Mouse (Mus musculus): ENCODE measurements around the gene Gm14137. TPM values are rescaled to one million over a fixed set of nuclear protein-coding genes. Genes with fewer than 3 reads are reported as not detected.

The Gm14137 gene
- polyA plus RNA-seq, 1 experiment, result not detected

DNA sequence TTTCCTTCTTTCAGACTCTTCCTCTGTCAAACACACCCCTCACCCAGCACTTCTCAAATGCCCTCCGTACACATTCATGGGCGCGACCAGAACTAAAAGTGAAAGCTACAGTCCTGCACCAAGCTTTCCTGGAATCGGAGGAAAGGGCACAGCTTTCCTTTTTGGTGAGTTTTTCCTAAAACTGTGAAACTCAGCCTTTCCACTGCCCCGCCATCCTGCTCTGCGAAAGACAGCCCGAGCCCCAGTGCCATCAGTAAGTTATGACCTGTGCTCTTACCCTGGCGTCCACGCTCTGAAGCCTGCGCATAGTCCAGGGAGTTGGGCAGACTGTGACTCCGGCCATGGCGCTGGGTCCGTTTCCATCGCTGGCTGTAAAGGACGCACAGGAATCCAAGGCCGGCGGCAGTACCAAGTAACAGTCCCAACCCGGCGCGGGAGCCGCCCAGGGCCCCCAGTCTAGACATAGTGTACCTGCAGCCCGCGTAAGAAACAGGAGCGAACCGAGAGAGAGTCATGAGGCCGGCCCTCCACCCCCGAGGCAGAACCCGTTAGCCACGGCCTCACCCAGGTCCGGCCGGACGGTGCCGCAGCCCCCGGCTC lies 18.1 kb upstream of the Gm14137 start:
- Histone ChIP-seq H3K4me1 (ENCODE audit: control insufficient read depth) (peaks cover 56% of the 10 kb centered on the region), H3K36me3 (ENCODE audit: control insufficient read depth) (peaks cover 37% of the 10 kb centered on the region), H3K9me3 (ENCODE audit: control insufficient read depth, low read length) (no peaks in the 10 kb centered on the region), H3K27me3 (ENCODE audit: control insufficient read depth) (peaks cover 4% of the 10 kb centered on the region), H3K4me3 (replicated peaks) (peak overlapping the region; percentile 79)
- no peak for TF ChIP-seq GATA1 (IDR thresholded peaks at IDR 0.05; ENCODE audit: low read length)
- TF ChIP-seq TAL1 (IDR thresholded peaks at IDR 0.05; ENCODE audit: low read length), result no peak

DNA sequence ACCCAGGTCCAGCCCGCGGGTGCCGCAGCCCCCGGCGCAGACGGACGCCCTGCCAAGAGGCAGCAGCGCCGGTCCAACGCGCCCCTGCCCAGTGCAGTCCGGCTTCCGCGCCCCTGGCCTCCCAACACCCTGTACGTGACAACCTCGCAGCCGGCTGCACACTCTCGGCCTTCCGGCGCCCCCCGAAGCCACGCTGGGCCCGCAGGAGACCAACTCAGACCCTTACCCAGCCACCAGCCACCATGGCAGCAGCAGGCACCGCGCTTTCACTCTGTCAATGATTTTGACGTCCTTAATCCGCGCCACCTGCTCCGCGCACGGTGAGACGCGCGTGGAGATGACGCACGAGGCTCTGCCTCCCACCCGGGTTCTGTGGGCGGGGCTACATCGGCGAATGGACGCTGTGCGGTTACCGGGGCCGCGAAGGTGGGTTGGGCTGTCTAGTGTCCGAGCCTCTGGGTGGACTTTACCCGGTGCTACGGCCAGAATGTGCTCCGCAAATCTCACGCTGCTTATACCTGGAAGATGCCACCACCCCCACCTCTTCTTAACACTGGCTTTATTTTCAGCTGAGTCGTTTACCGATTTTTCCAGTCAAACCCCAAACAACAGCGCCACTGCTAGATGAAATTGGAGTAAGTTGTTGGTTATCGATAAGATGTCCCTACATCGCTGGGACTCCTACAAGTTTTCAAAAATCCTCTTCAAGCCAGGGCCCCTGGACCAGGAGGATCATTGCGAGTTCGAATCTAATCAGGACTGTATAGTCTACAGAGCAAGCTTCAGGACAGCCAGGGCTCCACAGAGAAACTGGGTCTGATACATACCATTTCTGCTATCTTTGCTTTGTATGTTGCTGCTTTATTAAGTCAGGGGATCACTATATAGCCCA lies 17.4 kb upstream of the Gm14137 start, which contains the start of gene Rmdn3:
Gene Rmdn3 (minus strand): TSS at position 354 of the 892 bp plus-strand sequence.
- Histone ChIP-seq H3K9me3 (ENCODE audit: control insufficient read depth, low read length) (no peaks in the 10 kb centered on the region), H3K27me3 (ENCODE audit: control insufficient read depth) (peaks cover 12% of the 10 kb centered on the region), H3K4me3 (replicated peaks) (peak within 1 kb of the TSS; percentile 79), H3K36me3 (ENCODE audit: control insufficient read depth) (peaks cover 29% of the 10 kb centered on the region), H3K4me1 (ENCODE audit: control insufficient read depth) (peaks cover 56% of the 10 kb centered on the region)
- no peak for TF ChIP-seq TAL1 (IDR thresholded peaks at IDR 0.05; ENCODE audit: low read length)
- TF ChIP-seq GATA1 (IDR thresholded peaks at IDR 0.05; ENCODE audit: low read length), result no peak

DNA sequence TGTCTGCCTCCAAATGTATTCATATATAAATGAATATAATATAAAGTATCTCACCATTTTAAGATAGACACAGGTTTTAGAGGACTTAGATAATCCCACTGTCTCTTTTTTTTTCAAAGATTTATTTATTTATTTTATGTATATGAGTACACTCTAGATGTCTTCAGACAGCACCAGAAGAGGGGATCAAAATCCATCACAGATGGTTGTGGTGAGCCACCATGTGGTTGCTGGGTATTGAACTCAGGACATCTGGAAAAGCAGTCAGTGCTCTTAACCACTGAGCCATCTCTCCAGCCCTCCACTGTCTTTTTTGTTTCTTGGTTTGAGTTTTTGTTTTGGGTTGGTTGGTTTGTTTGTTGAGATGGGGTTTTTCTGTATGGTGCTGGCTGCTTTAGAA lies 16.5 kb upstream of the Gm14137 start:
- Histone ChIP-seq H3K4me3 (replicated peaks) (peak overlapping the region; percentile 79), H3K27me3 (ENCODE audit: control insufficient read depth) (peaks cover 13% of the 10 kb centered on the region), H3K9me3 (ENCODE audit: control insufficient read depth, low read length) (no peaks in the 10 kb centered on the region), H3K4me1 (ENCODE audit: control insufficient read depth) (peaks cover 53% of the 10 kb centered on the region), H3K36me3 (ENCODE audit: control insufficient read depth) (peaks cover 20% of the 10 kb centered on the region)
- TF ChIP-seq GATA1 (IDR thresholded peaks at IDR 0.05; ENCODE audit: low read length) (no peak), TAL1 (IDR thresholded peaks at IDR 0.05; ENCODE audit: low read length) (no peak)

DNA sequence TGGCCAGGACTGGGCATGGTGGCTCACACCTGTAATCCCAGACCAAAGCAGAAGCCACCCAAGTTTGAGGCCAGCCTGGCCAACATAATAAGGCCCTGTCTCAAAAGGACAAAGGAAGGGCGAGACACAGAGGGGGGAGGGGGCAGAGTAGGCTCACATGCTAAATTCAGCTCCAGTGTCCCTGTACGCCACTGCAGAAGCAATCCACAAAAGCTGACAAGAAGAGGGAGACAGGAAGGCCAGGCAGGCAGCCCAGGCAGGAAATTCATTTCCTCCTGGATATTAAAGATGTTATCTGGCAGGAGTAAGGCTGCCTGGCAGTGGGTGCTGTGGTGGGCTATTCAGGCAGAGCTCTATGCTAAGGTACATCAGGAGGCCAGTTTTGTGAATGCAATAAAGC lies 13.1 kb upstream of the Gm14137 start:
- TF ChIP-seq GATA1 (IDR thresholded peaks at IDR 0.05; ENCODE audit: low read length), result no peak
- no peak for TF ChIP-seq TAL1 (IDR thresholded peaks at IDR 0.05; ENCODE audit: low read length)
- peaks cover 3% of the 10 kb centered on the region for H3K9me3 ChIP-seq (ENCODE audit: control insufficient read depth, low read length)
- H3K4me1 ChIP-seq (ENCODE audit: control insufficient read depth), result peaks cover 32% of the 10 kb centered on the region
- H3K4me3 ChIP-seq (replicated peaks), result no peak overlapping the region
- H3K27me3 ChIP-seq (ENCODE audit: control insufficient read depth), result peaks cover 37% of the 10 kb centered on the region
- H3K36me3 ChIP-seq (ENCODE audit: control insufficient read depth), result no peaks in the 10 kb centered on the region; the same call in 1 of the 2 replicates

DNA sequence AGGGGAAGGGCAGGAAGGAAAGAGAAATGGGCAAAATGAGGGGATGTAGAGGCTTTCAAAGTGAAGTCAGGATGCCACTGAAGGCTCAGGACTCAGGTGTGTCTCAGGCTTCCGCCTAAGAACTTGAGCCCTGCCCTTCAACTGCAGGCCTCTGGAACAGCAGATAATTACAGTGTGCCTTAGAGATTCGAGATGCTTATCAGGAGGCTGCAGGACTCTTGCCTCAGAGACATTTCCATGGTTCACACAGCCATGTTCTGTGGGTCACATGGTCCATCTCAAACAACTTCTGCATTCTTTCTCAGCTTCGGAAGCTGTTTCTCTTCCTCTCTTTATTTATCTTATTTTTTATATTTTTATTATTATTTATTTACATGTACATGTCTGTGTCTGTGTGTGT lies 11.2 kb upstream of the Gm14137 start:
- peaks cover 55% of the 10 kb centered on the region for H3K27me3 ChIP-seq (ENCODE audit: control insufficient read depth)
- H3K4me1 ChIP-seq (ENCODE audit: control insufficient read depth), result peaks cover 38% of the 10 kb centered on the region
- peak overlapping the region; percentile 2 for H3K4me3 ChIP-seq (replicated peaks)
- peaks cover 6% of the 10 kb centered on the region for H3K9me3 ChIP-seq (ENCODE audit: control insufficient read depth, low read length)
- no peaks in the 10 kb centered on the region for H3K36me3 ChIP-seq (ENCODE audit: control insufficient read depth)
- TF ChIP-seq GATA1 (IDR thresholded peaks at IDR 0.05; ENCODE audit: low read length) (no peak), TAL1 (IDR thresholded peaks at IDR 0.05; ENCODE audit: low read length) (no peak)

DNA sequence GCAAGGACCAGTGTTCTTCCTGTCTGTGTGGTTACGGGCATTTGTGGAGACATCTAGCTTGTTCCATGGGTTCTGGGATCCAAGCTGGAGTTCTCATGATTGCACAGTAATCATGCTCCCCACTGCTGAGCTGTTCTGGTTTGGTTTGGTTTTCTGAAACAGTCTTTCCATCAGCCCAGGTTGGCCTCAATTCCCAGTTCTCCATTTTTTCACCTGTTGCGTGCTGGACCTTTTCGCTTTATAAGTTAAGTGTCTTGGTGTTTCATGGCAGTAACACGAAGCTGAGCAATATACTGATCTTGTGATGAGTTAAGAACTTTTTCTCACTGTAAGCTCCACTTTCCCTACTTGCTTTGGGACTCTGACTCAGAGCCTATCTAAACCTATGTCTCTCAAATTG lies 10.3 kb upstream of the Gm14137 start:
- TF ChIP-seq TAL1 (IDR thresholded peaks at IDR 0.05; ENCODE audit: low read length), result no peak
- Histone ChIP-seq H3K27me3 (ENCODE audit: control insufficient read depth) (peaks cover 63% of the 10 kb centered on the region), H3K4me3 (replicated peaks) (no peak overlapping the region), H3K9me3 (ENCODE audit: control insufficient read depth, low read length) (peaks cover 6% of the 10 kb centered on the region), H3K4me1 (ENCODE audit: control insufficient read depth) (peaks cover 38% of the 10 kb centered on the region), H3K36me3 (ENCODE audit: control insufficient read depth) (no peaks in the 10 kb centered on the region)

DNA sequence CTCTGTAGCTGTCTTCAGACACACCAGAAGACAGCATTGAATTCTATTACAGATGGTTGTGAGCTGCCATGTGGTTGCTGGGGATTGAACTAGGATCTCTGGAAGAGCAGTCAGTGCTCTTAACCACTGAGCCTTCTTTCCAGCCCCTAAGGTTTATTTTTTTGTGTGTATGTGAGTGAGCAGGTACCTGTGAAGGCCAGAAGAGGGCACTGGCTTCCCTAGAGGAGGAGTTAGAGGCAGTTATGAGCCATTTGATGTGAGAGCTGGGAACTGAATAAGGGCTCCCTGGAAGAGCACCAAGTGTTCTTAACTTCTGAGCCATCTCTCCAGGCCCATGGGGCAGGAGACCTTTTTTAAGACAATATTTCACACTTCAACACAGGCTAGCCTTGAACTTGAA lies 8.9 kb upstream of the Gm14137 start:
- Histone ChIP-seq H3K36me3 (ENCODE audit: control insufficient read depth) (no peaks in the 10 kb centered on the region), H3K4me1 (ENCODE audit: control insufficient read depth) (peaks cover 38% of the 10 kb centered on the region), H3K27me3 (ENCODE audit: control insufficient read depth) (peaks cover 72% of the 10 kb centered on the region), H3K9me3 (ENCODE audit: control insufficient read depth, low read length) (peaks cover 6% of the 10 kb centered on the region), H3K4me3 (replicated peaks) (no peak overlapping the region)
- TF ChIP-seq TAL1 (IDR thresholded peaks at IDR 0.05; ENCODE audit: low read length) (no peak), GATA1 (IDR thresholded peaks at IDR 0.05; ENCODE audit: low read length) (no peak)

DNA sequence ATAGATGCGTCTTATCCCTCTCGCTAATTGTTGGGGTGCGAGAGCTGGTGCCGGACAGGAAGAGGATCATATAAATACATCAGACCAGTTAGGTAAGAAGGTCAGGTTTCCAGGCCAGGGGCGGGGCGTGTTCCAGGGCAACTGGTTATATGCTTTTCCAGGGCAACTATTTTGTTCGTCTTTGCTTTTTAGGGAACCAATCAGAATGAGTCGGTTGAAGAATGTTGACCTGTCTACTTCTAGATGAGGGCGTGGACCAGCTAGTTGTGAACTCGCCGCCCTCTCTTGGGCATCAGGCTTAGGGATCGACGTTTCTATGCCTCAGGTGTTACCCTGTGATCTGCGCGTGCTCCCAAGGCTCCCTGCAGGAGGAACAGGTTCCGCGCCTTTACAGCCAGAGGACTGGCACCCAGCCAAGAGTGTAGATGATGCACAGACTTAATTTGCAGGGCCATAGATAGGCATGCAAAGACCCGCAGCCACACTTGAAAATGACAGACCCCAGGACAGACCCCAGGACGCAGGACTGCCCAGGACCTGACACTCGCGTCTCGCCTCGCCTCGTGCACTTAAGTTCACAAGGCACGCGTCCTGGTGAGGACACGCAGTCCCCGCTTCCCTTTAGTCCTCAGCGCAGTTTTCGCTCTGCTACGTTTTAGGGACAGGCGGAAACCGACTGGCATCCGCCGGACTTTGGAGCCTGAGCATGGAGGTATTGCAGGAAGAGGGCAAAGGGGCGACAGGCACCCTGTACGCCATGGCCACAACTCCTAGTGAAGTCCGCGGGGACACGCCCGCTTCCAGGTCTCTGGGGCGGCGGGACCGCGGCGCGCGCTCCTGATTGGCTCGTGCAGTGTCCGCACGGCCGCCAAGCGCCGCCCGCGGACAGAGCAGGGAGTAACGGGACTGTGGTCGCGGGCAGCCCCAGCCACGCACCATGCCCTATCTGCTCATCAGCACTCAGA lies 7.1 kb upstream of the Gm14137 start, which contains the start of gene Gchfr:
Gene Gchfr (plus strand): TSS at position 873 of the 965 bp plus-strand sequence.
- Histone ChIP-seq H3K36me3 (ENCODE audit: control insufficient read depth) (peaks cover 5% of the 10 kb centered on the region), H3K27me3 (ENCODE audit: control insufficient read depth) (peaks cover 61% of the 10 kb centered on the region), H3K4me3 (replicated peaks) (peak within 1 kb of the TSS; percentile 67), H3K9me3 (ENCODE audit: control insufficient read depth, low read length) (peaks cover 6% of the 10 kb centered on the region), H3K4me1 (ENCODE audit: control insufficient read depth) (peaks cover 35% of the 10 kb centered on the region)
- TF ChIP-seq GATA1 (IDR thresholded peaks at IDR 0.05; ENCODE audit: low read length), result no peak
- TF ChIP-seq TAL1 (IDR thresholded peaks at IDR 0.05; ENCODE audit: low read length), result no peak

Measured in erythroblast, embryonic 14.5 days (primary cell).